Mouse (Mus musculus): ENCODE results near the gene Rev3l.

The Rev3l gene

GRCm38 (mm10) chr10:39766702-39767101 lies 34.8 kb downstream of the Rev3l start:
- ChIA-PET POLR2A (interaction anchor here in 3 of 4 experiments (0.6 to 2.0 kb wide), 6 partner anchors 8 to 35 kb away, joined by 3 to 7 read pairs (median 4); no protein-coding TSS in a partner anchor), CTCF (interaction anchor here in 1 of 4 experiments (0.6 kb wide), 1 partner anchor 602 kb away, joined by 13 read pairs; no protein-coding TSS in a partner anchor)

- ChIA-PET POLR2A (interaction anchor here in 2 of 4 experiments (0.9 to 1.4 kb wide), 5 partner anchors 11 to 41 kb away, joined by 3 to 4 read pairs (median 3); no protein-coding TSS in a partner anchor), CTCF (no interaction called here)
These were observed 40.3 kb downstream of the Rev3l start for GRCm38 (mm10) chr10:39772259-39772658.

- CTCF ChIA-PET, result interaction anchor here in 1 of 4 experiments (0.6 to 1.7 kb wide), 2 partner anchors 37 to 404 kb away, joined by 3 read pairs; no protein-coding TSS in a partner anchor
- POLR2A ChIA-PET, result interaction anchor here in 2 of 4 experiments (0.8 to 2.3 kb wide), 3 partner anchors 9 to 222 kb away, joined by 5 to 7 read pairs (median 7); no protein-coding TSS in a partner anchor
These were observed 42.2 kb downstream of the Rev3l start for GRCm38 (mm10) chr10:39773940-39774726.

GRCm38 (mm10) chr10:39776927-39777326 lies 45.0 kb downstream of the Rev3l start:
- CTCF ChIA-PET, result interaction anchor here in 1 of 4 experiments (0.7 kb wide), 1 partner anchor 107 kb away, joined by 4 read pairs; no protein-coding TSS in a partner anchor
- POLR2A ChIA-PET, result interaction anchor here in 1 of 4 experiments (1.2 kb wide), 1 partner anchor 10 kb away, joined by 4 read pairs; no protein-coding TSS in a partner anchor

GRCm38 (mm10) chr10:39778305-39778704 lies 46.4 kb downstream of the Rev3l start:
- ChIA-PET POLR2A (interaction anchor here in 1 of 4 experiments (0.7 to 1.1 kb wide), 2 partner anchors 20 to 409 kb away, joined by 3 to 4 read pairs; no protein-coding TSS in a partner anchor), CTCF (no interaction called here)

- POLR2A ChIA-PET, result interaction anchor here in 1 of 4 experiments (1.3 kb wide), 1 partner anchor 110 kb away, joined by 3 read pairs; no protein-coding TSS in a partner anchor
These were observed 53.3 kb downstream of the Rev3l start for GRCm38 (mm10) chr10:39785241-39785640.

GRCm38 (mm10) chr10:39793295-39793694 lies 61.4 kb downstream of the Rev3l start:
- ChIA-PET CTCF (no interaction called here), POLR2A (no interaction called here)

More at GRCm38 (mm10) chr10:39785241-39785640, 53.3 kb downstream of the Rev3l start:
- CTCF ChIA-PET, result no interaction called here

GRCm38 (mm10) chr10:39811507-39811906 lies 79.6 kb downstream of the Rev3l start:
- CTCF ChIA-PET, result interaction anchor here (0.6 to 2.0 kb wide), 23 partner anchors 9 to 641 kb away, joined by 3 to 18 read pairs (median 3); partner anchors contain the start of gene Mfsd4b3 (in 1 of the 4)
- POLR2A ChIA-PET, result interaction anchor here in 2 of 4 experiments (0.6 to 1.5 kb wide), 5 partner anchors 9 to 537 kb away, joined by 3 to 6 read pairs (median 3); no protein-coding TSS in a partner anchor

- ChIA-PET CTCF (interaction anchor here in 1 of 4 experiments (1.2 kb wide), 1 partner anchor 31 kb away, joined by 4 read pairs; no protein-coding TSS in a partner anchor), POLR2A (interaction anchor here in 1 of 4 experiments (1.7 kb wide), 1 partner anchor 12 kb away, joined by 6 read pairs; no protein-coding TSS in a partner anchor)
These were observed 110.7 kb downstream of the Rev3l start for GRCm38 (mm10) chr10:39842621-39843020.

- CTCF ChIA-PET, result no interaction called here
- POLR2A ChIA-PET, result no interaction called here
These were observed 133.6 kb downstream of the Rev3l start for GRCm38 (mm10) chr10:39865509-39865908.

- CTCF ChIA-PET, result interaction anchor here in 1 of 4 experiments (1.0 kb wide), 1 partner anchor 324 kb away, joined by 5 read pairs; no protein-coding TSS in a partner anchor
- POLR2A ChIA-PET, result interaction anchor here in 1 of 4 experiments (0.6 to 1.6 kb wide), 4 partner anchors 9 to 51 kb away, joined by 3 read pairs; no protein-coding TSS in a partner anchor
These were observed 156.7 kb downstream of the Rev3l start for GRCm38 (mm10) chr10:39888621-39889020.

GRCm38 (mm10) chr10:39893702-39894697 lies 162.1 kb downstream of the Rev3l start:
- ChIA-PET POLR2A (no interaction called here), CTCF (interaction anchor here in 3 of 4 experiments (0.6 to 2.6 kb wide), 4 partner anchors 15 to 689 kb away, joined by 3 to 17 read pairs (median 8); no protein-coding TSS in a partner anchor)

- CTCF ChIA-PET, result interaction anchor here (0.8 to 3.9 kb wide), 10 partner anchors 9 to 354 kb away, joined by 3 to 30 read pairs (median 5); partner anchors contain the start of gene Mfsd4b3 (in 2 of the 4)
- POLR2A ChIA-PET, result interaction anchor here in 3 of 4 experiments (0.6 to 2.3 kb wide), 9 partner anchors 13 to 762 kb away, joined by 3 to 6 read pairs (median 3); partner anchors contain the start of genes Mfsd4b3 (in 2 of the 3) and Slc16a10 (in 1 of the 3)
These were observed 164.6 kb downstream of the Rev3l start for GRCm38 (mm10) chr10:39896503-39896902.

GRCm38 (mm10) chr10:39898874-39899371 lies 167.0 kb downstream of the Rev3l start, which contains the start of gene Mfsd4b4:
Gene Mfsd4b4, minus strand, starts transcription at chr10:39899238.
- CTCF ChIA-PET, result interaction anchor here in 3 of 4 experiments (0.5 to 3.9 kb wide), 5 partner anchors 61 to 731 kb away, joined by 4 to 30 read pairs (median 6); partner anchors contain the start of gene Mfsd4b3 (in 1 of the 3)
- POLR2A ChIA-PET, result interaction anchor here in 2 of 4 experiments (1.1 to 2.5 kb wide), 8 partner anchors 9 to 360 kb away, joined by 3 to 13 read pairs (median 5); partner anchors contain the start of genes Gtf3c6 (in 1 of the 2), Mfsd4b2 (in 1 of the 2) and Mfsd4b3 (in 1 of the 2)

GRCm38 (mm10) chr10:39904191-39904590 lies 172.3 kb downstream of the Rev3l start:
- POLR2A ChIA-PET, result no interaction called here
- CTCF ChIA-PET, result no interaction called here

GRCm38 (mm10) chr10:39906799-39907658 lies 175.1 kb downstream of the Rev3l start:
- ChIA-PET CTCF (interaction anchor here in 1 of 4 experiments (1.2 kb wide), 1 partner anchor 50 kb away, joined by 3 read pairs; no protein-coding TSS in a partner anchor), POLR2A (interaction anchor here in 3 of 4 experiments (0.6 to 2.1 kb wide), 3 partner anchors 8 to 352 kb away, joined by 3 to 13 read pairs (median 3); partner anchors contain the start of gene Mfsd4b4 (in 1 of the 3))

Data from embryonic stem cell, embryonic (primary cell).